Mouse (Mus musculus): Measurements from ENCODE around the gene Cela3b. TPM values are rescaled to one million over a fixed set of nuclear protein-coding genes. Genes with fewer than 3 reads are reported as not detected.

The Cela3b gene
- polyA plus RNA-seq, 1 experiment from 2014 or later = not detected

DNA sequence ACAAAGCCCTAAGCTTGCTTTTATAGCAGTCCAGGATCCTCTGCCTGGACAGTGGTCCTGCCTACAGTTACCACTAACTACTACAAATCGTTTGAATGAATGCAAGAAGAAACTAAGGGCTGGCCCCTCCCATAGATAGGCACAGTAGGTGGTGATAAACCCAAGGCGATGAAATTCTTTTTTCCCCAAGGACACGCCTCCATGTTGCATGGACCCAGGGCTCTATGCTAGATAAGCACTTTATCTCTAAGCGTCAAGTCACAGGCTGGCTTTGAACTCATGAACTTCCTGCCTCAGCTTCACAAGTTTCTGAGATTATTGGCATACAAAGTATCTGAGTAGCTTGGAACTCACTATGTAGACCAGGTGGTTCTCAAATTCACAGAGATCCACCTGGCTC, 27.0 kb upstream of the Cela3b start:
- 86% methylated on average over 4 of the region's 4 CpGs for WGBS
- H3K4me1 ChIP-seq (ENCODE audit: control insufficient read depth, insufficient read depth, low read length) = no peaks in the 10 kb centered on the region
- H3K36me3 ChIP-seq (ENCODE audit: control insufficient read depth, insufficient read depth, low read length) = no peaks in the 10 kb centered on the region

DNA sequence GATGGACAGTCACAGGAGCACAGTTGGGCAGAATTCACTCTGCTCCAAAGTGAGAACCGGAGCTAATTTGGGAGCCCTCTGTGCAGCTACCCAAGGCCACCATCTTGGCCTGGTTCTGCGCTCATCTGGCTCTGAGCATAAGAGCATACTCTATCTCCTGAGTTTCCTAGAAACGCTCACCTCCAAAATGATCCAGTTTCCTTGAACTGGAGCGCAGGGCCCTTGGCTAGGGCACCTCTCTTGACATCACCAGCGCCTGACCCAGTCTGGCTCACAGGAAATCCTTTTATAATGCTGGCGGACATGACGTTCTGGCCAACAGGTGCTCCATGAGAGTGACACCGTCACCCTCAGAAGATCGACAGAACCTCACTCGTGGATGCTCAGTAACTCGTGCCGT, 26.2 kb upstream of the Cela3b start:
- Histone ChIP-seq H3K36me3 (ENCODE audit: control insufficient read depth, insufficient read depth, low read length) (no peaks in the 10 kb centered on the region), H3K27ac (replicated peaks; ENCODE audit: low read depth, low read length) (no peak overlapping the region), H3K9ac (ENCODE audit: low read length) (no peak overlapping the region), H3K4me1 (ENCODE audit: control insufficient read depth, insufficient read depth, low read length) (no peaks in the 10 kb centered on the region), H3K27me3 (ENCODE audit: control insufficient read depth, insufficient read depth, low read length) (no peaks in the 10 kb centered on the region), H3K9me3 (ENCODE audit: control insufficient read depth, low read length) (no peaks in the 10 kb centered on the region; the same call in 1 of the 2 replicates), H3K4me3 (ENCODE audit: low read depth, low read length) (no peak overlapping the region), H3K4me2 (ENCODE audit: low read depth, severe bottlenecking) (no peak overlapping the region)
- ATAC-seq (ENCODE audit: insufficient number of reproducible peaks, low FRiP score, low TSS enrichment, low read depth) (no peak), DNase-seq (ENCODE audit: low spot score) (no peak)
- 82% methylated on average over 12 of the region's 12 CpGs for WGBS

More for the DNA sequence above, 27.0 kb upstream of the Cela3b start:
- H3K4me2 ChIP-seq (ENCODE audit: low read depth, severe bottlenecking) = no peak overlapping the region
- no peak overlapping the region for H3K9ac ChIP-seq (ENCODE audit: low read length)
- no peaks in the 10 kb centered on the region; the same call in 1 of the 2 replicates for H3K9me3 ChIP-seq (ENCODE audit: control insufficient read depth, low read length)
- no peak overlapping the region for H3K4me3 ChIP-seq (ENCODE audit: low read depth, low read length)
- no peak overlapping the region for H3K27ac ChIP-seq (replicated peaks; ENCODE audit: low read depth, low read length)
- DNase-seq (ENCODE audit: low spot score) = no peak
- no peaks in the 10 kb centered on the region for H3K27me3 ChIP-seq (ENCODE audit: control insufficient read depth, insufficient read depth, low read length)
- no peak for ATAC-seq (ENCODE audit: insufficient number of reproducible peaks, low FRiP score, low TSS enrichment, low read depth)

DNA sequence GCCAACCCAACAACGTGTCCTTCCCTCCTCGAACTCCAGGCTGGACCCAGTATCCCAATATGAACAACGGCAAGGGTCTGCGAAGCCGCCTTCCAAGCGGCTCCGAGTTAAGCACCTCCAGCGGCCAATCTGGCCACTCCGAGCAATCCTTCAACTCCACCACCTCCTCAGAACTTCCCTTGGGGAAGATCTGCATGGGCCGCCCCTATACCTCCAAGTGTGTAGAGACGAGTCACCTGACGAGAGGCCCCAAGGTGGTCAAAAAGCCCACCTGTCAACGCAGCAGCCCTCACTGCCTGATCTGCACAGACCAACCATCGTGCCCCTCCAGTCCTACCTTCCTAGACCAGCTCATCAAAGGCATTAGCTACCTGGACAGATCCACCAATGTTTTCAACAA, 24.2 kb upstream of the Cela3b start:
- H3K36me3 ChIP-seq (ENCODE audit: control insufficient read depth, insufficient read depth, low read length) = no peaks in the 10 kb centered on the region
- DNase-seq (ENCODE audit: low spot score) (no peak), ATAC-seq (ENCODE audit: insufficient number of reproducible peaks, low FRiP score, low TSS enrichment, low read depth) (no peak)
- no peak overlapping the region for H3K27ac ChIP-seq (replicated peaks; ENCODE audit: low read depth, low read length)
- no peaks in the 10 kb centered on the region for H3K4me1 ChIP-seq (ENCODE audit: control insufficient read depth, insufficient read depth, low read length)
- no peak overlapping the region for H3K9ac ChIP-seq (ENCODE audit: low read length)
- no peaks in the 10 kb centered on the region; the same call in 1 of the 2 replicates for H3K9me3 ChIP-seq (ENCODE audit: control insufficient read depth, low read length)
- WGBS = 91% methylated on average over 14 of the region's 14 CpGs
- no peak overlapping the region for H3K4me3 ChIP-seq (ENCODE audit: low read depth, low read length)
- H3K27me3 ChIP-seq (ENCODE audit: control insufficient read depth, insufficient read depth, low read length) = no peaks in the 10 kb centered on the region
- H3K4me2 ChIP-seq (ENCODE audit: low read depth, severe bottlenecking) = no peak overlapping the region

DNA sequence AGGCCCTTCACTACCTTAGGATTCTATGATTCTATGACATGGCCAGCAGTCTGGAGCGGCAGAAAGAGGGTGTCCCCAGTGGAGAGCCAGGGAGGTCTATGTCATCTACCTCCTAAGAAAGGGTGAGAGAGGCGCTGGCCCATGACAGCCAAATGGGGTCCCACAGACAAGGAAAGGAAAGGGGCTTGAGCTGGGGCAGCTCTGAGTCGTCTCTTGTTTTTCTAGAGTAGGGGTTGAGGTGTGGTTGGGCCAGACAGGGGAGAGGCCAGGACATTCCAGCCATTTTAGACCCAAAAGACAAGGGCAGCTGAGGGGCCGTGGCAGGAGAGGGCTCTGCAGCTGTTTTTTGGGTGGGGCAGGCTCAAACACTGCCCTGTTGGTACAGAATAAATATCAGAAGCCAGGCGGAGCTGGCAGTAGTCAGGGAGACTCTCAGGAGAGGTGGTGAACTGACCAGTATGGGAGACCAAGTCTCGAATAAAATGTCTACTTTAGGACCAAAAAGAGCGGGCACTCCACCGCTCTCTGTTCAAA, 23.0 kb upstream of the Cela3b start, which contains the start of gene 1700013G24Rik:
1700013G24Rik (plus strand) TSS at position 51 of the 534 bp plus-strand sequence.
- H3K36me3 ChIP-seq (ENCODE audit: control insufficient read depth, insufficient read depth, low read length) = no peaks in the 10 kb centered on the region
- H3K4me2 ChIP-seq (ENCODE audit: low read depth, severe bottlenecking) = no peak within 1 kb of the TSS
- no peak within 1 kb of the TSS for H3K27ac ChIP-seq (replicated peaks; ENCODE audit: low read depth, low read length)
- H3K4me1 ChIP-seq (ENCODE audit: control insufficient read depth, insufficient read depth, low read length) = no peaks in the 10 kb centered on the region
- H3K27me3 ChIP-seq (ENCODE audit: control insufficient read depth, insufficient read depth, low read length) = no peaks in the 10 kb centered on the region
- no peak for ATAC-seq (ENCODE audit: insufficient number of reproducible peaks, low FRiP score, low TSS enrichment, low read depth)
- H3K9ac ChIP-seq (ENCODE audit: low read length) = no peak within 1 kb of the TSS
- WGBS = 80% methylated on average over 8 of the region's 8 CpGs
- no peak within 1 kb of the TSS for H3K4me3 ChIP-seq (ENCODE audit: low read depth, low read length)
- no peaks in the 10 kb centered on the region; the same call in 1 of the 2 replicates for H3K9me3 ChIP-seq (ENCODE audit: control insufficient read depth, low read length)
- DNase-seq (ENCODE audit: low spot score) = no peak

DNA sequence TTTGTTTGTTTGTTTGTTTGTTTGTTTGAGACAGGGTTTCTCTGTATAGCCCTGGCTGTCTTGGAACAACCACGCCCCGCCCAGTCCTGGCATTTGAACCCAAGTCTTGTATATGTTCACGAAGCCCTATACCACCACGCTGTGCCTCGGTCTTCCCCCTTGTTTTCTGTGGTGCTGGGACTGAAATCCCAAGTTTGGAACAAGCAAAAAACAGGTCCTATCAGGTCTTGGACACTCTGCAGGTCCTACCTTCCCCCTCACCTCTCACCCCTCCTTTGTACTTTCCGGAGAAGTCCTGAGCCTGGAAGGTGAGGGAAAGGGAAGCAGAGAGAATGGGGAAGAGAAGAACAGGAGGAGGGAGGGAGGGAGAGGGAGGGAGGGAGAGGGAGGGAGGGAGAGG, 21.9 kb upstream of the Cela3b start:
- Histone ChIP-seq H3K36me3 (ENCODE audit: control insufficient read depth, insufficient read depth, low read length) (no peaks in the 10 kb centered on the region), H3K4me2 (ENCODE audit: low read depth, severe bottlenecking) (no peak overlapping the region), H3K27me3 (ENCODE audit: control insufficient read depth, insufficient read depth, low read length) (no peaks in the 10 kb centered on the region), H3K4me1 (ENCODE audit: control insufficient read depth, insufficient read depth, low read length) (no peaks in the 10 kb centered on the region), H3K9me3 (ENCODE audit: control insufficient read depth, low read length) (no peaks in the 10 kb centered on the region), H3K27ac (replicated peaks; ENCODE audit: low read depth, low read length) (no peak overlapping the region), H3K9ac (ENCODE audit: low read length) (no peak overlapping the region), H3K4me3 (ENCODE audit: low read depth, low read length) (no peak overlapping the region)
- DNase-seq (ENCODE audit: low spot score) (no peak), ATAC-seq (ENCODE audit: insufficient number of reproducible peaks, low FRiP score, low TSS enrichment, low read depth) (no peak)
- WGBS = 90% methylated on average over 6 of the region's 6 CpGs

DNA sequence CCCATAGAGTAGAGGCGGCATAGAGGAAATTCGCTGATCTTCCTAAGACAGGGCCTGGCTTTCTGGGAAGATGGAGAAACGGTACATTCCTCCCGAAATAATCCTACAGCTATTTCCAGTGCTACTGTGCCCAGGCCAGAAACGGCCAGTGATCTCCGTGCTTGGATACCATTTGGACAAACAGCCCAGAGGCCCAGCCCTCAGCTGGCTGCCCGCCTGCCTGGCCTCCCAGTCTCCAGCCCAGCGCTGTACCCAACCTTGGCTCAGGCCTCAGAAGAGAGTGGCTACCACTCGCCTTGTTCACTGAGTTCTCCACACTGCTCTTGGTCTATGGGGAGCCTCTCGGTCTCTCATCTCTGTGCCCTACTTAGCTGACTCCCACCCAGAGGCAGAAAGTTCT, 19.4 kb upstream of the Cela3b start:
- DNase-seq (ENCODE audit: low spot score) (no peak), ATAC-seq (ENCODE audit: insufficient number of reproducible peaks, low FRiP score, low TSS enrichment, low read depth) (no peak)
- H3K4me1 ChIP-seq (ENCODE audit: control insufficient read depth, insufficient read depth, low read length) = no peaks in the 10 kb centered on the region
- no peaks in the 10 kb centered on the region for H3K27me3 ChIP-seq (ENCODE audit: control insufficient read depth, insufficient read depth, low read length)
- WGBS = 80% methylated on average over 10 of the region's 10 CpGs
- H3K4me3 ChIP-seq (ENCODE audit: low read depth, low read length) = no peak overlapping the region
- H3K9me3 ChIP-seq (ENCODE audit: control insufficient read depth, low read length) = no peaks in the 10 kb centered on the region
- H3K9ac ChIP-seq (ENCODE audit: low read length) = no peak overlapping the region
- H3K27ac ChIP-seq (replicated peaks; ENCODE audit: low read depth, low read length) = no peak overlapping the region
- no peaks in the 10 kb centered on the region for H3K36me3 ChIP-seq (ENCODE audit: control insufficient read depth, insufficient read depth, low read length)
- no peak overlapping the region for H3K4me2 ChIP-seq (ENCODE audit: low read depth, severe bottlenecking)

DNA sequence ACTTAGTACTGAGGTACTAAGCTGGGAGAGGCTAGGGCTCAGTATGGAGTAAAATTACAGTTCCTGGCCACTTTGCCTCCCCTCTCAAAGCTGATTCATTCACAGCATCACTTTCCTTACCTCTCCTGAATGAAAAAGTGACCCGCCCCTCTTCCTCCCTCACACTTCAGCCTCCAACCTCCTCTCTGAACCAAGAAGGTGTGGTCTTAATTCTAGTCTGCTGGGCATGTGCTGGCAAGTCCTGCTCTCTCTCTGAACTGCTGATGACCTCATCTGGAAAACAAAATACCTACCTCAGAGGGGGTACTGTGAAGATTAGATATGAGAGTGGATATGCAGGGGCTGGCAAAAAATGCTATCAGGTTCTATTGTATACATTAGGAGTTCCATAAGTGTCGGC, 18.8 kb upstream of the Cela3b start:
- Histone ChIP-seq H3K4me1 (ENCODE audit: control insufficient read depth, insufficient read depth, low read length) (no peaks in the 10 kb centered on the region), H3K4me2 (ENCODE audit: low read depth, severe bottlenecking) (no peak overlapping the region), H3K27ac (replicated peaks; ENCODE audit: low read depth, low read length) (no peak overlapping the region), H3K9ac (ENCODE audit: low read length) (no peak overlapping the region), H3K36me3 (ENCODE audit: control insufficient read depth, insufficient read depth, low read length) (no peaks in the 10 kb centered on the region), H3K9me3 (ENCODE audit: control insufficient read depth, low read length) (no peaks in the 10 kb centered on the region), H3K4me3 (ENCODE audit: low read depth, low read length) (no peak overlapping the region), H3K27me3 (ENCODE audit: control insufficient read depth, insufficient read depth, low read length) (no peaks in the 10 kb centered on the region)
- ATAC-seq (ENCODE audit: insufficient number of reproducible peaks, low FRiP score, low TSS enrichment, low read depth) (no peak), DNase-seq (ENCODE audit: low spot score) (no peak)
- 71% methylated on average over 2 of the region's 2 CpGs for WGBS

DNA sequence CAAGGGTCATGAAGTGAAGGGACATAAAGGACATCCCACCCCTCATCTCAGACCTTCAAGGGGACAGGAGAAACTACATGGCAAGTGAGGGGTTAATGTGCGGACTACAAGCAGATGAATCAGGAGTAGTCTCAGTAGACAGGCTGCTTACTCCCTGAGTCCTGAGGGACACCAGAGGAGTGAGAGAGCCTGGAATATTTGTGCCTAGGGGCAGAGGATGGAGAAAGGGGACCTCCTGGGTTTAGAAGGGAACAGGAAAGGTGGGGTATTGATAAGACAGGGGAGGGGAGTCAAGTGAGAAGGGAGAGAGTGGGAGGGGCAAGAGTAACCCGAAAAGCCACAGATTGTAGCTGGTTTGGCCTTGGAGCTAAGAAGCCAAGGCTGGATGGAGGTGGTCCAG, 18.3 kb upstream of the Cela3b start:
- no peaks in the 10 kb centered on the region for H3K27me3 ChIP-seq (ENCODE audit: control insufficient read depth, insufficient read depth, low read length)
- DNase-seq (ENCODE audit: low spot score) = no peak
- no peak overlapping the region for H3K9ac ChIP-seq (ENCODE audit: low read length)
- no peaks in the 10 kb centered on the region for H3K4me1 ChIP-seq (ENCODE audit: control insufficient read depth, insufficient read depth, low read length)
- H3K4me2 ChIP-seq (ENCODE audit: low read depth, severe bottlenecking) = no peak overlapping the region
- WGBS = 52% methylated on average over 2 of the region's 2 CpGs
- H3K9me3 ChIP-seq (ENCODE audit: control insufficient read depth, low read length) = no peaks in the 10 kb centered on the region
- ATAC-seq (ENCODE audit: insufficient number of reproducible peaks, low FRiP score, low TSS enrichment, low read depth) = no peak
- H3K36me3 ChIP-seq (ENCODE audit: control insufficient read depth, insufficient read depth, low read length) = no peaks in the 10 kb centered on the region
- no peak overlapping the region for H3K27ac ChIP-seq (replicated peaks; ENCODE audit: low read depth, low read length)
- H3K4me3 ChIP-seq (ENCODE audit: low read depth, low read length) = no peak overlapping the region

DNA sequence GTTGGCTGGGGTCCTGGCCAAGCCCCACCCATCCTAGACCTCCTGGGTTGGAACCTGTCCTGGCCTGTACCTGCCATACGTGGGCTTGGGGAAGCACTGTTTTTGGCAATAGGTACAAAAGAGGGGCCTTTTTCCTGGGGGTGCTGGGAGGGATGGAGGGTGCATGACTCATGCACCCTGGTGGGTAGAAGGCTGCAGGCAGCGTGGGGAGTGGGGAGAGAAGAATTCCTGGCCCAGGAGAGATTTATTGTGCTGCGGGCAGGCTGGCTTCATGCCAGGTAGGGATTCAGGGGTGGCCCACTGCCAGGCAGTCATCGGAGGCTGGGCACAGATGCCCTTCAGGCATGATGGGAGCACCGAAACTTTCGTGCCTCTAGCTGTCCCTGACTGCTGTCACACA, 17.9 kb upstream of the Cela3b start:
- WGBS = 69% methylated on average over 6 of the region's 6 CpGs
- H3K4me1 ChIP-seq (ENCODE audit: control insufficient read depth, insufficient read depth, low read length) = no peaks in the 10 kb centered on the region
- no peak overlapping the region for H3K9ac ChIP-seq (ENCODE audit: low read length)
- H3K27ac ChIP-seq (replicated peaks; ENCODE audit: low read depth, low read length) = no peak overlapping the region
- no peaks in the 10 kb centered on the region for H3K27me3 ChIP-seq (ENCODE audit: control insufficient read depth, insufficient read depth, low read length)
- DNase-seq (ENCODE audit: low spot score) = no peak
- no peak for ATAC-seq (ENCODE audit: insufficient number of reproducible peaks, low FRiP score, low TSS enrichment, low read depth)
- H3K4me2 ChIP-seq (ENCODE audit: low read depth, severe bottlenecking) = no peak overlapping the region
- no peaks in the 10 kb centered on the region for H3K36me3 ChIP-seq (ENCODE audit: control insufficient read depth, insufficient read depth, low read length)
- no peak overlapping the region for H3K4me3 ChIP-seq (ENCODE audit: low read depth, low read length)
- H3K9me3 ChIP-seq (ENCODE audit: control insufficient read depth, low read length) = no peaks in the 10 kb centered on the region
